Mouse (Mus musculus) heart, postnatal 0 days (tissue): ENCODE results near the gene Pld1.

ENCODE experiments used
- CTCF ChIP-seq: IDR thresholded peaks from 2 replicates; pipeline ENCODE4 v1.5.1; 2016; ENCODE audit warnings: antibody characterized with exemption, control low read depth, low read depth
- EP300 ChIP-seq: IDR thresholded peaks from 2 replicates; pipeline ENCODE4 v1.6.1; 2016; ENCODE audit warnings: antibody characterized with exemption, low read depth

DNA sequence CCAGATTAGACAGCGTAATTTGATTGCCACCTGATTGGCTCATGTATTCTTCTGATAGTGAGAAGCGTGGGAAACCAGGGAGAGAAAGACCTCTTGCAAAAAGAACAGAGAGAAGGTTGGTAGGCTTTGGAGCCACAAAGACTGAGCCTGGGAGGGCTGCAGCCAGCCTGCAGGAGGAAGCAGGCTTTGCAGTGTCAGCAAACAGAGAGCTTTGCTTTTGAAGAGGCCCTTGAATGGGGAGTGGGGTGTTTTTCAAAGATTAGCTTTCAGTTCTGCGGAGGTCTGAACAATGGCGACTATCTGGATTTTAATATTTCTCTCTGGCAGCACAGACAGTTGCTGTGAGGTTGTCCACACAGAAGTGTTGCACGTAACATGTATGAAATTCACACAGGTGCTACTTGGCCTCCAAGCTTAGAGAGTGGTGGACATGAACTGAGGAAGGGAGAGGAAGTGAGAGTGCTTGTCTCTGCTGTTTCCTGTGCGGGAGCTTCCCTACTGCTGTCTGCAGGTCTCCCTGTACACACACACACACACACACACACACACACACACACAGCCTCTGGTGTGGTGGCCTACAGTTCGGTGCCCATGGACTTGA is 93.2 kb downstream of the Pld1 start:
- TF ChIP-seq CTCF: no peak
- TF ChIP-seq EP300: no peak
